Mouse (Mus musculus): ENCODE measurements around the gene Ssh1.

Gene Ssh1

GRCm38 (mm10) chr5:113968371-113968770 lies 25.3 kb downstream of the Ssh1 start:
- in situ Hi-C loops (cut with MboI, MseI): no loop called here

- in situ Hi-C loops (cut with MboI, MseI): no loop called here
These were observed 27.1 kb downstream of the Ssh1 start for GRCm38 (mm10) chr5:113966452-113967150.

- in situ Hi-C loops (cut with MboI, MseI): no loop called here
These were observed 28.0 kb downstream of the Ssh1 start for GRCm38 (mm10) chr5:113965659-113966185.

- in situ Hi-C loops (cut with MboI, MseI): no loop called here
These were observed 28.7 kb downstream of the Ssh1 start for GRCm38 (mm10) chr5:113964972-113965371.

- in situ Hi-C loops (cut with MboI, MseI): no loop called here
These were observed 31.9 kb downstream of the Ssh1 start for GRCm38 (mm10) chr5:113961776-113962175.

- in situ Hi-C loops (cut with MboI, MseI): no loop called here
These were observed 33.3 kb downstream of the Ssh1 start for GRCm38 (mm10) chr5:113960416-113960815.

- in situ Hi-C loops (cut with MboI, MseI): loop anchor here (10.0 kb wide), 1 partner anchor 86 kb away; no protein-coding TSS in a partner anchor
These were observed 34.7 kb downstream of the Ssh1 start for GRCm38 (mm10) chr5:113959039-113959438.

- in situ Hi-C loops (cut with MboI, MseI): loop anchor here (10.0 kb wide), 1 partner anchor 88 kb away; no protein-coding TSS in a partner anchor
These were observed 37.2 kb downstream of the Ssh1 start for GRCm38 (mm10) chr5:113956510-113956909.

- in situ Hi-C loops (cut with MboI, MseI): loop anchor here (10.0 kb wide), 1 partner anchor 89 kb away; no protein-coding TSS in a partner anchor
These were observed 38.0 kb downstream of the Ssh1 start for GRCm38 (mm10) chr5:113955691-113956090.

GRCm38 (mm10) chr5:113955281-113955680 lies 38.4 kb downstream of the Ssh1 start:
- in situ Hi-C loops (cut with MboI, MseI): loop anchor here (10.0 kb wide), 1 partner anchor 90 kb away; no protein-coding TSS in a partner anchor

- in situ Hi-C loops (cut with MboI, MseI): loop anchor here (10.0 kb wide), 1 partner anchor 90 kb away; no protein-coding TSS in a partner anchor
These were observed 39.3 kb downstream of the Ssh1 start for GRCm38 (mm10) chr5:113954421-113954820.

- in situ Hi-C loops (cut with MboI, MseI): loop anchor here (10.0 kb wide), 1 partner anchor 92 kb away; no protein-coding TSS in a partner anchor
These were observed 41.2 kb downstream of the Ssh1 start for GRCm38 (mm10) chr5:113952519-113952918.

GRCm38 (mm10) chr5:113951693-113952071 lies 42.0 kb downstream of the Ssh1 start:
- in situ Hi-C loops (cut with MboI, MseI): loop anchor here (10.0 kb wide), 1 partner anchor 93 kb away; no protein-coding TSS in a partner anchor

- in situ Hi-C loops (cut with MboI, MseI): loop anchor here (10.0 kb wide), 1 partner anchor 94 kb away; no protein-coding TSS in a partner anchor
These were observed 42.7 kb downstream of the Ssh1 start for GRCm38 (mm10) chr5:113950786-113951692.

- in situ Hi-C loops (cut with MboI, MseI): loop anchor here (10.0 kb wide), 1 partner anchor 95 kb away; no protein-coding TSS in a partner anchor
These were observed 43.6 kb downstream of the Ssh1 start for GRCm38 (mm10) chr5:113950133-113950532.

GRCm38 (mm10) chr5:113947280-113947679 lies 46.4 kb downstream of the Ssh1 start:
- in situ Hi-C loops (cut with MboI, MseI): no loop called here

GRCm38 (mm10) chr5:113945126-113945525 lies 48.6 kb downstream of the Ssh1 start:
- in situ Hi-C loops (cut with MboI, MseI): no loop called here

GRCm38 (mm10) chr5:113943328-113943727 lies 50.4 kb downstream of the Ssh1 start:
- in situ Hi-C loops (cut with MboI, MseI): no loop called here

- in situ Hi-C loops (cut with MboI, MseI): no loop called here
These were observed 51.1 kb downstream of the Ssh1 start for GRCm38 (mm10) chr5:113942580-113942979.

- in situ Hi-C loops (cut with MboI, MseI): no loop called here
These were observed 54.3 kb downstream of the Ssh1 start for GRCm38 (mm10) chr5:113939263-113939900.

- in situ Hi-C loops (cut with MboI, MseI): no loop called here
These were observed 56.0 kb downstream of the Ssh1 start for GRCm38 (mm10) chr5:113937650-113938049.
